Mouse (Mus musculus): Measurements from ENCODE around the gene Shank1. TPM values are rescaled to one million over a fixed set of nuclear protein-coding genes. Genes with fewer than 3 reads are reported as not detected.

The Shank1 gene
- polyA plus RNA-seq, 1 experiment from 2014 or later: 1.7 TPM

DNA sequence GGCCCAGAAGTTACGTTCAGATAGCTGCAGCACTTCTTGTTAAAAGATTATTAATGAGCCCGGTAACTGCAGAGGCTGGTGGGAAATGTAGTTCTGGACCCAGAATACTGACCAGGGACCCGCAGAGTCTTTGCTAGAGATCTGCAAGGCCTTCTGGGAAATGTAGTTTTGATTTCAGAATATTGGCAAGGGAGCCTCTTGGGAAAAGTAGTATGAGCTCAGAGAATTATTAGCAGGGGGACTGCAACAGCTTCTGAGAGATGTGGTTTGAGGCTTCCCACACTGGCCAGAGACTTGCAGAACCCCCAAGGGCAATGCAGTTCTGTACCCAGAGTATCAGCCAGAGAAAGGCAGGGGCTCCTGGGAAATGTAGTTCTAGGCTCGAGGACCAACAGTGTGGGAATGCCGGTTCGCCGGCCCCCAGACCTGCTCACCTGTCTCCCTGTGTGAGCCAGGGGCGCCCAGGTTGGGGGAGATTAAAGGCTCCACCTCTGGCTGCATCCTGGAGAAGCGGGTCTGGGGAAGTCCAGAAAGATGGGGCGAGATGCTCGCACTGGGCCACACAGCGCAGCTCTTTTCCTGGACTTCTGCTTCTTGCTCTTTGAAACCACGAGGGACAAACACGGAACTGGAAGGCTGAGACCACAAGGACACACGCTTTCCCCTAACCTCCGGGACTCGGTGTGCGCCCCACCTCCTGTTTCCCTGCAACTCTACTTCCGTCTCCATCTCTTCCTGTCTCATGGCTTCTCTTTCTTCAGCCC is 64.0 kb downstream of the Shank1 start:
- Histone ChIP-seq H3K4me3 (replicated peaks; ENCODE audit: low read length) (peak overlapping the region; percentile 78), H3K4me1 (ENCODE audit: control insufficient read depth, insufficient read depth, low read length) (peaks cover 13% of the 10 kb centered on the region), H3K27me3 (ENCODE audit: control insufficient read depth, insufficient read depth, low read length) (no peaks in the 10 kb centered on the region), H3K36me3 (ENCODE audit: control insufficient read depth, insufficient read depth, low read length) (no peaks in the 10 kb centered on the region), H3K9ac (ENCODE audit: low read length) (peak overlapping the region; percentile 85), H3K27ac (ENCODE audit: low read length) (peak overlapping the region; percentile 82), H3K9me3 (replicated peaks; ENCODE audit: control insufficient read depth, low read length) (no peaks in the 10 kb centered on the region), H3K4me2 (ENCODE audit: low read depth, low read length) (peak overlapping the region; percentile 90)
- ATAC-seq (ENCODE audit: insufficient read depth, low FRiP score): peak; percentile 92
- WGBS: under 1% methylated on average over 19 of the region's 19 CpGs

DNA sequence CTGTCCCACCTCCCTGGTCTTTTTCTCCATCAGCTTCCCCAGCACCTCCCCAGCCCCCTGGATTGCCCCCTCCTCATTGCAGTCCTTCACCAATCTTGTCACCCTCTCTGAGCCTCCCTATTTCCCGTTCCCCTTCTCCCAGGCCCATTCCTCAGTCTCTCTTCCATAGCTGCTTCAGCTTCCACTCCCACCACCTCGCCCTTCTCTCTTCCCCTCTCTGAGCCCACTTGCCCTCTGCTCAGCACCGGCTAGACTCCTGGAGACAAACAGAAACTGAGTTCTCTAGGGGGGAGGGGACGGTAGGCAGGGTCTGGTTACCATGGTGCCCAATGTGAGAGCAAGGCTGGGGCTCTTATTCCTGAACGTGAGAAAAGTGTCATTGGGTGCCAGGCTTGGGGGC is 64.7 kb downstream of the Shank1 start:
- no peaks in the 10 kb centered on the region for H3K36me3 ChIP-seq (ENCODE audit: control insufficient read depth, insufficient read depth, low read length)
- WGBS: 2% methylated on average over 5 of the region's 5 CpGs
- peaks cover 13% of the 10 kb centered on the region for H3K4me1 ChIP-seq (ENCODE audit: control insufficient read depth, insufficient read depth, low read length)
- H3K27ac ChIP-seq (ENCODE audit: low read length): peak overlapping the region; percentile 82
- peak overlapping the region; percentile 90 for H3K4me2 ChIP-seq (ENCODE audit: low read depth, low read length)
- no peaks in the 10 kb centered on the region for H3K27me3 ChIP-seq (ENCODE audit: control insufficient read depth, insufficient read depth, low read length)
- peak overlapping the region; percentile 78 for H3K4me3 ChIP-seq (replicated peaks; ENCODE audit: low read length)
- no peaks in the 10 kb centered on the region for H3K9me3 ChIP-seq (replicated peaks; ENCODE audit: control insufficient read depth, low read length)
- ATAC-seq (ENCODE audit: insufficient read depth, low FRiP score): no peak
- peak overlapping the region; percentile 85 for H3K9ac ChIP-seq (ENCODE audit: low read length)

DNA sequence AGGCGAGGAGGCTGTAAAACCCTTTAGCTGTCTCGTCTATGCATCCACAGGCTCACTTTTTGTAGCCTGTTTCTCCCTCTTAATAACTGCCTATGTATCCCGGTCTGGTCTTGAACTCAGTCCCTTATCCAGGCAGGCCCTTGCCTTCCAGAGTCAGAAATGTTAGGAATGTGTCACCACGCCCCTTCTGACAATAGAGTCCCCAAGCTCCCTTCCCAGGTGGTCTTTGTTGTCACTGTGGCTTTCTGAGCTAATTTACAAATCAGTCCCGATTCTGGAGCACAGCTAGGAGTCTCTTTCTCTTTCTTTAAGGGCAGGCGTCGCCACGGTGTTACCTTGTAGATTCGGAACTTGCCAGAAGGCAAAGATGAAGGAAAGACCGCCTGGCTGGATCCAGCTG is 65.2 kb downstream of the Shank1 start:
- no peaks in the 10 kb centered on the region for H3K36me3 ChIP-seq (ENCODE audit: control insufficient read depth, insufficient read depth, low read length)
- WGBS: 14% methylated on average over 10 of the region's 10 CpGs
- peak overlapping the region; percentile 90 for H3K4me2 ChIP-seq (ENCODE audit: low read depth, low read length)
- H3K27ac ChIP-seq (ENCODE audit: low read length): no peak overlapping the region
- no peak for ATAC-seq (ENCODE audit: insufficient read depth, low FRiP score)
- H3K4me3 ChIP-seq (replicated peaks; ENCODE audit: low read length): peak overlapping the region; percentile 78
- peaks cover 13% of the 10 kb centered on the region for H3K4me1 ChIP-seq (ENCODE audit: control insufficient read depth, insufficient read depth, low read length)
- H3K9me3 ChIP-seq (replicated peaks; ENCODE audit: control insufficient read depth, low read length): no peaks in the 10 kb centered on the region
- H3K9ac ChIP-seq (ENCODE audit: low read length): peak overlapping the region; percentile 85; the same call in 1 of the 2 replicates
- no peaks in the 10 kb centered on the region for H3K27me3 ChIP-seq (ENCODE audit: control insufficient read depth, insufficient read depth, low read length)

DNA sequence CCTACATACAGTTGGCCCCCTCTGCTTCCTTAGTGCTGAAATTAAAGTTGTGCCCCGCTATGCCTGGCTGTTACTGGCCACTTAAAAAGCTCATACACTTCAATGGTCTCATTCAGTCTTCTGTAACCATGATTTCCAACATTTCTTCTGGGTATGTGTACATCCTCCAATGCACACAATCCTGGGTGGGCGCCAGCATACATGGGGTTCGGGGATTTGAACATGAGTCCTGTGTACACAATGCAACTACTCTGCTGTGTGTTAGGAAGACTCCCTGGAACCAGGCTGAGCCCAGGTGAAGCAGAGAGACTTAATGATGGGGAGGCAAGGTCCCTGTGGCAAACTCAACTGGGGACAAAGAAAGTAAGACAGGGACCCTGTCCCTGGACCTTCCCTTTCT is 65.7 kb downstream of the Shank1 start:
- Histone ChIP-seq H3K4me3 (replicated peaks; ENCODE audit: low read length) (no peak overlapping the region), H3K4me1 (ENCODE audit: control insufficient read depth, insufficient read depth, low read length) (peaks cover 13% of the 10 kb centered on the region), H3K27ac (ENCODE audit: low read length) (no peak overlapping the region), H3K27me3 (ENCODE audit: control insufficient read depth, insufficient read depth, low read length) (no peaks in the 10 kb centered on the region), H3K4me2 (ENCODE audit: low read depth, low read length) (no peak overlapping the region), H3K36me3 (ENCODE audit: control insufficient read depth, insufficient read depth, low read length) (no peaks in the 10 kb centered on the region), H3K9me3 (replicated peaks; ENCODE audit: control insufficient read depth, low read length) (no peaks in the 10 kb centered on the region), H3K9ac (ENCODE audit: low read length) (no peak overlapping the region)
- ATAC-seq (ENCODE audit: insufficient read depth, low FRiP score): no peak
- 61% methylated on average over 3 of the region's 3 CpGs for WGBS

DNA sequence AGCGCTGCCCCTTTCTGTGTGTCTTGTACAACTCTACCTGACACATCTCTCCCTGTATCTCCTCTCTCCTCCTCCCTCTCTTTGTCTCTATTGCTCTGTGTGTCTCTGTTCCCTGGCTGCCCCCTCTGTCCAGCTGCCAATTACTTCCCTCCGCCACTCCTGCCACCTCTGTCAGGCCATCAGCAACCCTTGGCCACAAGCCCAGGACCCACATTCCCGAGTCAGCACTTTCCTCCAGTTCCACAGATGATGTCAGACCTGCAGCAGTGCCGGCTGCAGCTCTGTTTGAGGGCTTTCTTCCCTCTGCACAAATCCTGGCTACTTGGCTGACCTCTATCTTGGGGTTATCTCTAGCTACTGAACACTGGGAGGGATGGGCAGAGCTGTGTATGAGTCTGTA is 68.2 kb downstream of the Shank1 start:
- Histone ChIP-seq H3K4me2 (ENCODE audit: low read depth, low read length) (no peak overlapping the region), H3K9ac (ENCODE audit: low read length) (no peak overlapping the region), H3K27me3 (ENCODE audit: control insufficient read depth, insufficient read depth, low read length) (no peaks in the 10 kb centered on the region), H3K4me1 (ENCODE audit: control insufficient read depth, insufficient read depth, low read length) (peaks cover 11% of the 10 kb centered on the region), H3K27ac (ENCODE audit: low read length) (no peak overlapping the region), H3K36me3 (ENCODE audit: control insufficient read depth, insufficient read depth, low read length) (no peaks in the 10 kb centered on the region), H3K9me3 (replicated peaks; ENCODE audit: control insufficient read depth, low read length) (no peaks in the 10 kb centered on the region), H3K4me3 (replicated peaks; ENCODE audit: low read length) (no peak overlapping the region)
- ATAC-seq (ENCODE audit: insufficient read depth, low FRiP score): no peak
- WGBS: 37% methylated on average over 4 of the region's 4 CpGs

DNA sequence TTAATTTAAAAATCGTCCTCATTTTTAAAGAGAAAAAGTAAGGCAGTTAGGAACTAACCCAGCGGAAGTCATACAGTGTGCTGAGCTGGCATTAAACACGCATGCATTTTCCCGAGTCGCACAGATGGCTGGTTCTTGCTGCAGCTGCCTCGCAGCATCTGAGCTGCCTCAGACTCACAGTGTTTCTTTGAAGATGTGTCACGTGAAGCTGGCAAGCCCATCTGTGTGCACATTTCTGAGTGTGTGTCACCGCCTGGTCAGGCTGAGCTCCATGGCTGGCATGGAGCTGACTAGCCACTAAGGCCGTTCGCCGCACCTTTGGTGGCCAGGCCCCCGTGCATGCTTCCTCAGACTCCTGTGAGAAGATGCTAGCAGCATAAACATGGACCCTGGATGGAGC is 72.5 kb downstream of the Shank1 start:
- Histone ChIP-seq H3K9me3 (replicated peaks; ENCODE audit: control insufficient read depth, low read length) (no peaks in the 10 kb centered on the region), H3K9ac (ENCODE audit: low read length) (no peak overlapping the region), H3K27me3 (ENCODE audit: control insufficient read depth, insufficient read depth, low read length) (peaks cover 6% of the 10 kb centered on the region; the same call in 1 of the 2 replicates), H3K36me3 (ENCODE audit: control insufficient read depth, insufficient read depth, low read length) (no peaks in the 10 kb centered on the region), H3K4me1 (ENCODE audit: control insufficient read depth, insufficient read depth, low read length) (peaks cover 4% of the 10 kb centered on the region; the same call in 1 of the 2 replicates), H3K27ac (ENCODE audit: low read length) (no peak overlapping the region), H3K4me3 (replicated peaks; ENCODE audit: low read length) (no peak overlapping the region), H3K4me2 (ENCODE audit: low read depth, low read length) (no peak overlapping the region)
- WGBS: 75% methylated on average over 12 of the region's 12 CpGs
- ATAC-seq (ENCODE audit: insufficient read depth, low FRiP score): no peak

DNA sequence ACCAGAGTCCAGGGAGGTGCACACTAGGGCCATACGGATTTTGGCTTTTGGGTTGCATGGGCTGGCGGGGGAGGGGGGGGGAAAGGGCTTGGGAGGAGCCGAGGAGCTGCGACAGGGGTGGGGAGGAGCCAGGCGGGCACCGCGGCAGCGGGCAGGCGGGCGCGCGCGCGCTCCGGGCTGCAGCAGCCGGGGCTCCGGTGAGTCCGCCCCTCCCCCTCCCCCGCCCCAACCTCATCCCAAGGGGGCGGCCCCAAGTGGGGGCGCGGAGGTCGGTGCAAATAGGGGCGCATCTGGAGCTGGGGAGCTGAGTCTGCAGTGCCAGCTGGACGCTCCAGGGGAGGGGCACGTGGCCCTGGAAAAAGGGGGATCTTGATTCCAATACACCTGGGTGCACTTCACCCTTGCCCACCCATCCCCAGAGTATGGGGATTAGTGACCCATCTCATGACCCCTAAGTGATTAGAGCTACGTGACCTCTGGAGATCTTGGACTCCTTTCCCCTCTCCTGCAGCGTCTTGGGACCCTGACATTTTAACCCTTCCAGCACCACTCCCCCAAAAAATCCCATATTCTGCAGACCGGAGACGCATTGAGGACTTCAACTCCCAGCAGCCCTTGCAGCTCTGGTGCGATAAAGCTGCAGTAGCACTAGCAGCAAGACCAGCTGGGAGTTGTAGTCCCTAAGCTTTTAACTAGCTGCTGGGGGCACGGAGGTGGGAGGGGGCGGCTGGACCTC is 74.1 kb downstream of the Shank1 start, which contains the start of gene Syt3:
Syt3 (plus strand) TSS at position 123 of the 736 bp plus-strand sequence.
- Histone ChIP-seq H3K27ac (ENCODE audit: low read length) (no peak within 1 kb of the TSS), H3K36me3 (ENCODE audit: control insufficient read depth, insufficient read depth, low read length) (no peaks in the 10 kb centered on the region), H3K4me1 (ENCODE audit: control insufficient read depth, insufficient read depth, low read length) (peaks cover 4% of the 10 kb centered on the region; the same call in 1 of the 2 replicates), H3K9me3 (replicated peaks; ENCODE audit: control insufficient read depth, low read length) (no peaks in the 10 kb centered on the region), H3K4me2 (ENCODE audit: low read depth, low read length) (peak within 1 kb of the TSS; percentile 79), H3K9ac (ENCODE audit: low read length) (peak within 1 kb of the TSS; percentile 70), H3K4me3 (replicated peaks; ENCODE audit: low read length) (peak within 1 kb of the TSS; percentile 58), H3K27me3 (ENCODE audit: control insufficient read depth, insufficient read depth, low read length) (peaks cover 6% of the 10 kb centered on the region; the same call in 1 of the 2 replicates)
- WGBS: under 1% methylated on average over 29 of the region's 33 CpGs
- peak; percentile 85; the same call in 1 of the 2 replicates for ATAC-seq (ENCODE audit: insufficient read depth, low FRiP score)

DNA sequence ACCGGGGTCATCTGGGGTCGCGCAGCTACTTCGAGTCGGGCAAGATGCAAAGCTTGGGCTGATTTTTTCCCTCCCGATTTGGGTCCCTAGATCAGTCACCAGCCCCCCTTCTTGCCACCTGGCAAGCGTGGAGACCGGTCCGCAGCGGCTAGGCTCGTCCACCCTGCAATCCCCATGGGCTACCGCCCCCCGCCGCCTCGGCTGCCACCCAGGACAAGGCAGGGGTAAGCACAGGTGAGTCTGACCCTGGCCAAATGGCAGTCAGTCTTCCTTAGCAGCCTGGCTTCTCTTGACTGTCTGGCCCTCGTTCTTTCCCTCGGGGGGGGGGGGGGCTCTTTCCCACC is 74.6 kb downstream of the Shank1 start:
- no peaks in the 10 kb centered on the region for H3K36me3 ChIP-seq (ENCODE audit: control insufficient read depth, insufficient read depth, low read length)
- peak; percentile 54; the same call in 1 of the 2 replicates for ATAC-seq (ENCODE audit: insufficient read depth, low FRiP score)
- WGBS: under 1% methylated on average over 17 of the region's 17 CpGs
- peaks cover 4% of the 10 kb centered on the region; the same call in 1 of the 2 replicates for H3K4me1 ChIP-seq (ENCODE audit: control insufficient read depth, insufficient read depth, low read length)
- peak overlapping the region; percentile 79 for H3K4me2 ChIP-seq (ENCODE audit: low read depth, low read length)
- peaks cover 6% of the 10 kb centered on the region; the same call in 1 of the 2 replicates for H3K27me3 ChIP-seq (ENCODE audit: control insufficient read depth, insufficient read depth, low read length)
- peak overlapping the region; percentile 68 for H3K9ac ChIP-seq (ENCODE audit: low read length)
- peak overlapping the region; percentile 58 for H3K4me3 ChIP-seq (replicated peaks; ENCODE audit: low read length)
- H3K9me3 ChIP-seq (replicated peaks; ENCODE audit: control insufficient read depth, low read length): no peaks in the 10 kb centered on the region
- no peak overlapping the region for H3K27ac ChIP-seq (ENCODE audit: low read length)

DNA sequence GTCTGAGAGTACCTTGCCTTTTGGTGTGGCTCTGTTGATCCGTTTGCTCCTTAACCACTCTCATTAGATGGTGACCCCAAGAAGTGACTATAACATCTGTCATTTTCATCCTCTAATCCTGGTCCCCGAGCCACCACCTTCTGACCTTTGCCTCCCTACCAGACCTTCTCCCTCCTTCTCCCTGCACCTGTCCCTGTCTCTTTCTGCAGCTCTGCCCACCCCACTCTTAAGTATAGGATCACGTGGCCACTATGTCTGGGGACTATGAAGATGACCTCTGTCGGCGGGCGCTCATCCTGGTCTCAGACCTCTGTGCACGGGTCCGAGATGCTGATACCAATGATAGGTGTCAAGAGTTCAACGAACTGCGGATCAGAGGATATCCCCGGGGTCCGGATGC is 75.7 kb downstream of the Shank1 start, which contains the start of gene 1700008O03Rik:
1700008O03Rik (minus strand) TSS at position 101 of the 400 bp plus-strand sequence.
- no peaks in the 10 kb centered on the region for H3K36me3 ChIP-seq (ENCODE audit: control insufficient read depth, insufficient read depth, low read length)
- no peak within 1 kb of the TSS for H3K27ac ChIP-seq (ENCODE audit: low read length)
- H3K27me3 ChIP-seq (ENCODE audit: control insufficient read depth, insufficient read depth, low read length): peaks cover 6% of the 10 kb centered on the region; the same call in 1 of the 2 replicates
- peak within 1 kb of the TSS; percentile 79 for H3K4me2 ChIP-seq (ENCODE audit: low read depth, low read length)
- peak within 1 kb of the TSS; percentile 68 for H3K9ac ChIP-seq (ENCODE audit: low read length)
- ATAC-seq (ENCODE audit: insufficient read depth, low FRiP score): no peak
- peak within 1 kb of the TSS; percentile 58 for H3K4me3 ChIP-seq (replicated peaks; ENCODE audit: low read length)
- H3K4me1 ChIP-seq (ENCODE audit: control insufficient read depth, insufficient read depth, low read length): peaks cover 4% of the 10 kb centered on the region; the same call in 1 of the 2 replicates
- no peaks in the 10 kb centered on the region for H3K9me3 ChIP-seq (replicated peaks; ENCODE audit: control insufficient read depth, low read length)
- 79% methylated on average over 12 of the region's 12 CpGs for WGBS

Measured in stomach, embryonic 16.5 days (tissue).